Mouse (Mus musculus) liver, postnatal 0 days (tissue): ENCODE results near the gene Ppm1b. TPM values are rescaled to one million over a fixed set of nuclear protein-coding genes. Genes with fewer than 3 reads are reported as not detected.

Experiments
- ATAC-seq: fragments of 200-750 bp; cut with Nextera tagmentation; 2 replicates; pipeline ENCODE4 v1.8.0; 2017; ENCODE audit warnings: mild to moderate bottlenecking, moderate library complexity
- DNase-seq: peaks from one replicate; pipeline ENCODE4 v3.0.0-alpha.2; 2016
- H3K27ac ChIP-seq: fragments of 300-500 bp; sonication (generic); 2 replicates; pipeline ENCODE4 v1.5.1; 2014; ENCODE audit warnings: antibody characterized with exemption, moderate library complexity, mild to moderate bottlenecking, low read depth
- H3K27me3 ChIP-seq: fragments of 300-500 bp; sonication (generic); 2 replicates; pipeline ENCODE4 v1.6.1; 2014; ENCODE audit warnings: low read length, control low read depth, mixed read lengths; ENCODE audit not compliant: insufficient read depth
- H3K36me3 ChIP-seq: fragments of 300-500 bp; sonication (generic); replicated peaks from 2 replicates; pipeline ENCODE4 v1.6.1; 2014; ENCODE audit warnings: mild to moderate bottlenecking, control low read depth, low read length, moderate library complexity, mixed read lengths; ENCODE audit not compliant: insufficient read depth
- H3K4me1 ChIP-seq: fragments of 300-500 bp; sonication (generic); 2 replicates; pipeline ENCODE4 v1.6.1; 2014; ENCODE audit warnings: antibody characterized with exemption, mild to moderate bottlenecking, control low read depth; ENCODE audit not compliant: insufficient read depth
- H3K4me2 ChIP-seq: fragments of 300-500 bp; sonication (generic); 2 replicates; pipeline ENCODE4 v1.6.1; 2014; ENCODE audit warnings: low read depth, mild to moderate bottlenecking, low read length, moderate library complexity, mixed read lengths
- H3K4me3 ChIP-seq: fragments of 300-500 bp; sonication (generic); 2 replicates; pipeline ENCODE4 v1.5.1; 2014; ENCODE audit warnings: low read depth, low read length
- H3K9ac ChIP-seq: fragments of 300-500 bp; sonication (generic); replicated peaks from 2 replicates; pipeline ENCODE4 v1.6.1; 2014; ENCODE audit warnings: mild to moderate bottlenecking, moderate library complexity
- H3K9me3 ChIP-seq: fragments of 300-500 bp; sonication (generic); 2 replicates; pipeline ENCODE4 v1.6.1; 2016; ENCODE audit warnings: mild to moderate bottlenecking, control low read depth, low read length, mixed read lengths
- CTCF ChIP-seq: sonication (generic); IDR thresholded peaks from 2 replicates; pipeline ENCODE4 v1.5.1; 2016; ENCODE audit warnings: antibody characterized with exemption, low read depth
- EP300 ChIP-seq: IDR thresholded peaks from 2 replicates; pipeline ENCODE4 v1.6.1; 2016; ENCODE audit warnings: antibody characterized with exemption, low read depth, mild to moderate bottlenecking
- WGBS: fragments of 180-500 bp; shearing (Covaris S2); extraction: QIAGEN DNeasy Blood & Tissue Kit; methylation state at CpG from one replicate; pipeline ENCODE4 v1.1.7; 2014; ENCODE audit not compliant: insufficient replicate concordance; 5-methylcytosine and 5-hydroxymethylcytosine counted together
- polyA plus RNA-seq: library from polyadenylated mRNA; unstranded; fragments of >200 nt; fragmentation: Nextera tagmentation; extraction: Ambion mirVana; gene quantifications from 2 replicates; pipeline ENCODE4 v1.2.1, GENCODE M21; 2015

Gene Ppm1b
- polyA plus RNA-seq, 1 experiment from 2014 or later, result 41.6 TPM

GRCm38 (mm10) chr17:85028797-85029196 is 72.3 kb downstream of the Ppm1b start:
- no peaks in the 10 kb centered on the region for H3K9me3 ChIP-seq
- TF ChIP-seq CTCF, result no peak
- no peak for TF ChIP-seq EP300
- H3K27me3 ChIP-seq, result no peaks in the 10 kb centered on the region
- H3K4me3 ChIP-seq, result peak overlapping the region; percentile 11
- H3K4me1 ChIP-seq, result peaks cover 12% of the 10 kb centered on the region
- H3K36me3 ChIP-seq, result no peaks in the 10 kb centered on the region
- peak overlapping the region; percentile 48 for H3K4me2 ChIP-seq
- H3K9ac ChIP-seq, result no peak overlapping the region; the same call in 1 of the 2 replicates
- DNase-seq (no peak), ATAC-seq (no peak)
- 87% methylated on average over 10 of the region's 10 CpGs for WGBS
- H3K27ac ChIP-seq, result peak overlapping the region; percentile 66; the same call in 1 of the 2 replicates

GRCm38 (mm10) chr17:85030651-85031050 is 74.1 kb downstream of the Ppm1b start:
- Histone ChIP-seq H3K36me3 (no peaks in the 10 kb centered on the region), H3K9me3 (no peaks in the 10 kb centered on the region), H3K4me3 (no peak overlapping the region; the same call in 1 of the 2 replicates), H3K4me2 (peak overlapping the region; percentile 47), H3K27me3 (no peaks in the 10 kb centered on the region), H3K9ac (no peak overlapping the region), H3K4me1 (peaks cover 6% of the 10 kb centered on the region; the same call in 1 of the 2 replicates), H3K27ac (no peak overlapping the region)
- ATAC-seq (no peak), DNase-seq (no peak)
- 72% methylated on average over 5 of the region's 5 CpGs for WGBS
- TF ChIP-seq EP300, result no peak
- TF ChIP-seq CTCF, result no peak

GRCm38 (mm10) chr17:85033087-85033486 is 76.5 kb downstream of the Ppm1b start:
- ATAC-seq, result no peak

GRCm38 (mm10) chr17:85034068-85034467 is 77.5 kb downstream of the Ppm1b start:
- ATAC-seq (no peak), DNase-seq (no peak)
- H3K36me3 ChIP-seq, result no peaks in the 10 kb centered on the region
- WGBS, result 70% methylated on average over 11 of the region's 11 CpGs
- H3K9ac ChIP-seq, result no peak overlapping the region
- no peaks in the 10 kb centered on the region for H3K4me1 ChIP-seq
- no peak overlapping the region for H3K4me2 ChIP-seq
- H3K4me3 ChIP-seq, result no peak overlapping the region
- TF ChIP-seq CTCF (no peak), EP300 (no peak)
- H3K9me3 ChIP-seq, result no peaks in the 10 kb centered on the region
- H3K27ac ChIP-seq, result no peak overlapping the region
- H3K27me3 ChIP-seq, result no peaks in the 10 kb centered on the region

More at GRCm38 (mm10) chr17:85033087-85033486, 76.5 kb downstream of the Ppm1b start:
- no peaks in the 10 kb centered on the region for H3K9me3 ChIP-seq
- no peaks in the 10 kb centered on the region for H3K36me3 ChIP-seq
- H3K4me2 ChIP-seq, result no peak overlapping the region
- no peak overlapping the region for H3K9ac ChIP-seq
- H3K27ac ChIP-seq, result no peak overlapping the region
- H3K4me3 ChIP-seq, result no peak overlapping the region
- H3K4me1 ChIP-seq, result peaks cover 4% of the 10 kb centered on the region; the same call in 1 of the 2 replicates
- no peaks in the 10 kb centered on the region for H3K27me3 ChIP-seq
- no peak for DNase-seq
- WGBS, result 77% methylated on average over 3 of the region's 3 CpGs
- TF ChIP-seq CTCF (no peak), EP300 (no peak)

- H3K27me3 ChIP-seq, result no peaks in the 10 kb centered on the region
- no peaks in the 10 kb centered on the region for H3K9me3 ChIP-seq
- no peak overlapping the region for H3K4me3 ChIP-seq
- DNase-seq (no peak), ATAC-seq (peak; percentile 86)
- TF ChIP-seq EP300 (no peak), CTCF (no peak)
- H3K9ac ChIP-seq, result no peak overlapping the region; the same call in 1 of the 2 replicates
- H3K27ac ChIP-seq, result peak overlapping the region; percentile 40; the same call in 1 of the 2 replicates
- peaks cover 10% of the 10 kb centered on the region; the same call in 1 of the 2 replicates for H3K4me1 ChIP-seq
- 55% methylated on average over 5 of the region's 5 CpGs for WGBS
- H3K4me2 ChIP-seq, result no peak overlapping the region
- H3K36me3 ChIP-seq, result no peaks in the 10 kb centered on the region
These were observed 81.3 kb downstream of the Ppm1b start for GRCm38 (mm10) chr17:85037855-85038254.

GRCm38 (mm10) chr17:85038311-85038710 is 81.8 kb downstream of the Ppm1b start:
- no peaks in the 10 kb centered on the region for H3K9me3 ChIP-seq
- H3K4me2 ChIP-seq, result no peak overlapping the region
- no peak overlapping the region for H3K4me3 ChIP-seq
- H3K27ac ChIP-seq, result peak overlapping the region; percentile 40; the same call in 1 of the 2 replicates
- H3K36me3 ChIP-seq, result no peaks in the 10 kb centered on the region
- no peaks in the 10 kb centered on the region for H3K27me3 ChIP-seq
- WGBS, result 76% methylated on average over 4 of the region's 4 CpGs
- ATAC-seq (no peak), DNase-seq (no peak)
- peaks cover 14% of the 10 kb centered on the region; the same call in 1 of the 2 replicates for H3K4me1 ChIP-seq
- TF ChIP-seq EP300, result no peak
- TF ChIP-seq CTCF, result no peak
- H3K9ac ChIP-seq, result no peak overlapping the region; the same call in 1 of the 2 replicates
